Mouse (Mus musculus) heart, postnatal 0 days (tissue): Measurements from ENCODE around the gene Stk24. TPM values are rescaled to one million over a fixed set of nuclear protein-coding genes. Genes with fewer than 3 reads are reported as not detected.

Source experiments
- ATAC-seq: fragments of 200-750 bp; cut with Nextera tagmentation; 2 replicates; pipeline ENCODE4 v1.8.0; 2017; ENCODE audit warnings: low read depth, moderate number of reproducible peaks, moderate library complexity; ENCODE audit not compliant: insufficient read depth
- DNase-seq: peaks from one replicate; pipeline ENCODE4 v3.0.0-alpha.2; 2016; ENCODE audit warnings: low spot score
- H3K27ac ChIP-seq: fragments of 300-500 bp; sonication (generic); 2 replicates; pipeline ENCODE4 v1.5.1; 2014; ENCODE audit warnings: low read depth, mild to moderate bottlenecking
- H3K27me3 ChIP-seq: fragments of 300-500 bp; sonication (generic); 2 replicates; pipeline ENCODE4 v1.6.1; 2014; ENCODE audit warnings: low read length, mixed read lengths; ENCODE audit not compliant: control insufficient read depth, insufficient read depth
- H3K36me3 ChIP-seq: fragments of 300-500 bp; sonication (generic); replicated peaks from 2 replicates; pipeline ENCODE4 v1.6.1; 2014; ENCODE audit warnings: low read length, mixed read lengths; ENCODE audit not compliant: control insufficient read depth, insufficient read depth
- H3K4me1 ChIP-seq: fragments of 300-500 bp; sonication (generic); 2 replicates; pipeline ENCODE4 v1.6.1; 2014; ENCODE audit warnings: antibody characterized with exemption; ENCODE audit not compliant: control insufficient read depth, insufficient read depth
- H3K4me2 ChIP-seq: fragments of 300-500 bp; sonication (generic); 2 replicates; pipeline ENCODE4 v1.6.1; 2014; ENCODE audit warnings: low read depth, mild to moderate bottlenecking, low read length, moderate library complexity
- H3K4me3 ChIP-seq: fragments of 300-500 bp; sonication (generic); 2 replicates; pipeline ENCODE4 v1.5.1; 2014; ENCODE audit warnings: low read depth, low read length
- H3K9ac ChIP-seq: fragments of 300-500 bp; sonication (generic); replicated peaks from 2 replicates; pipeline ENCODE4 v1.6.1; 2014; ENCODE audit warnings: low read depth, low read length, mixed read lengths
- H3K9me3 ChIP-seq: fragments of 300-500 bp; sonication (generic); replicated peaks from 2 replicates; pipeline ENCODE4 v1.6.1; 2016; ENCODE audit warnings: low read length; ENCODE audit not compliant: control insufficient read depth
- CTCF ChIP-seq: IDR thresholded peaks from 2 replicates; pipeline ENCODE4 v1.5.1; 2016; ENCODE audit warnings: antibody characterized with exemption, control low read depth, low read depth
- EP300 ChIP-seq: IDR thresholded peaks from 2 replicates; pipeline ENCODE4 v1.6.1; 2016; ENCODE audit warnings: antibody characterized with exemption, low read depth
- WGBS: fragments of 180-500 bp; shearing (Covaris S2); extraction: QIAGEN DNeasy Blood & Tissue Kit; methylation state at CpG from one replicate; pipeline ENCODE4 v1.1.7; 2014; 5-methylcytosine and 5-hydroxymethylcytosine counted together
- polyA plus RNA-seq: library from polyadenylated mRNA; unstranded; fragments of >200 nt; fragmentation: Nextera tagmentation; extraction: Ambion mirVana; gene quantifications from 2 replicates; pipeline ENCODE4 v1.2.1, GENCODE M21; 2015
- total RNA-seq: library from RNA; depleted of rRNA; stranded (reverse); fragments of >200 nt; gene quantifications from 2 replicates; pipeline ENCODE4 v1.2.3, GENCODE M21; 2014; ENCODE audit warnings: low replicate concordance; rRNA removed

Stk24 gene
- total and polyA plus RNA-seq, 2 experiments from 2014 or later = 26.7 to 62.9 TPM

- no peak overlapping the region for H3K4me3 ChIP-seq
- H3K4me2 ChIP-seq = no peak overlapping the region
- ATAC-seq (peak; percentile 61), DNase-seq (no peak)
- no peaks in the 10 kb centered on the region for H3K27me3 ChIP-seq
- 47% methylated on average over 14 of the region's 14 CpGs for WGBS
- H3K36me3 ChIP-seq = peaks cover 40% of the 10 kb centered on the region
- H3K27ac ChIP-seq = peak overlapping the region; percentile 41
- peaks cover 17% of the 10 kb centered on the region for H3K4me1 ChIP-seq
- no peak overlapping the region for H3K9ac ChIP-seq
- TF ChIP-seq CTCF (no peak), EP300 (no peak)
- no peaks in the 10 kb centered on the region for H3K9me3 ChIP-seq
Measured at GRCm38 (mm10) chr14:121246048-121246731, 133.6 kb downstream of the Stk24 start.

- H3K27ac ChIP-seq = no peak overlapping the region
- peaks cover 17% of the 10 kb centered on the region for H3K4me1 ChIP-seq
- no peak overlapping the region for H3K4me2 ChIP-seq
- TF ChIP-seq EP300 (no peak), CTCF (no peak)
- ATAC-seq = no peak
- H3K27me3 ChIP-seq = no peaks in the 10 kb centered on the region
- H3K9ac ChIP-seq = no peak overlapping the region
- WGBS = 93% methylated on average over 15 of the region's 15 CpGs
- peaks cover 47% of the 10 kb centered on the region for H3K36me3 ChIP-seq
- no peaks in the 10 kb centered on the region for H3K9me3 ChIP-seq
- no peak overlapping the region for H3K4me3 ChIP-seq
- DNase-seq = no peak
Measured at GRCm38 (mm10) chr14:121244104-121244503, 135.7 kb downstream of the Stk24 start.

- H3K9me3 ChIP-seq = no peaks in the 10 kb centered on the region
- DNase-seq = no peak
- no peak overlapping the region for H3K4me2 ChIP-seq
- WGBS = 84% methylated on average over 8 of the region's 8 CpGs
- no peaks in the 10 kb centered on the region for H3K27me3 ChIP-seq
- no peak overlapping the region for H3K4me3 ChIP-seq
- no peak overlapping the region for H3K27ac ChIP-seq
- H3K36me3 ChIP-seq = peaks cover 70% of the 10 kb centered on the region
- H3K4me1 ChIP-seq = no peaks in the 10 kb centered on the region
- ATAC-seq = no peak
- TF ChIP-seq CTCF (no peak), EP300 (no peak)
- H3K9ac ChIP-seq = no peak overlapping the region
Measured at GRCm38 (mm10) chr14:121239386-121239785, 140.4 kb downstream of the Stk24 start.

- WGBS = 94% methylated on average over 10 of the region's 10 CpGs
- Histone ChIP-seq H3K4me1 (no peaks in the 10 kb centered on the region), H3K9ac (no peak overlapping the region), H3K27me3 (no peaks in the 10 kb centered on the region), H3K27ac (no peak overlapping the region), H3K4me3 (no peak overlapping the region), H3K9me3 (no peaks in the 10 kb centered on the region), H3K4me2 (no peak overlapping the region), H3K36me3 (peaks cover 69% of the 10 kb centered on the region)
- DNase-seq (no peak), ATAC-seq (no peak)
- TF ChIP-seq EP300 (no peak), CTCF (no peak)
Measured at GRCm38 (mm10) chr14:121238727-121239126, 141.1 kb downstream of the Stk24 start.

GRCm38 (mm10) chr14:121236736-121237135 lies 143.1 kb downstream of the Stk24 start:
- Histone ChIP-seq H3K9ac (no peak overlapping the region), H3K9me3 (no peaks in the 10 kb centered on the region), H3K4me2 (no peak overlapping the region), H3K4me1 (no peaks in the 10 kb centered on the region), H3K4me3 (no peak overlapping the region), H3K36me3 (peaks cover 66% of the 10 kb centered on the region), H3K27ac (no peak overlapping the region), H3K27me3 (no peaks in the 10 kb centered on the region)
- ATAC-seq (no peak), DNase-seq (no peak)
- WGBS = 85% methylated on average over 4 of the region's 4 CpGs
- no peak for TF ChIP-seq CTCF
- TF ChIP-seq EP300 = no peak

Other genes starting within 250 kb of the Stk24 start
- gene Slc15a1, start 125.2 kb upstream of the Stk24 start, total RNA-seq = not detected in 2 replicates
- gene Slc15a1, start 125.2 kb upstream of the Stk24 start, polyA plus RNA-seq = 0.04 TPM in 1 of 2 replicates, not detected in the other